In the genomic region with DNA sequence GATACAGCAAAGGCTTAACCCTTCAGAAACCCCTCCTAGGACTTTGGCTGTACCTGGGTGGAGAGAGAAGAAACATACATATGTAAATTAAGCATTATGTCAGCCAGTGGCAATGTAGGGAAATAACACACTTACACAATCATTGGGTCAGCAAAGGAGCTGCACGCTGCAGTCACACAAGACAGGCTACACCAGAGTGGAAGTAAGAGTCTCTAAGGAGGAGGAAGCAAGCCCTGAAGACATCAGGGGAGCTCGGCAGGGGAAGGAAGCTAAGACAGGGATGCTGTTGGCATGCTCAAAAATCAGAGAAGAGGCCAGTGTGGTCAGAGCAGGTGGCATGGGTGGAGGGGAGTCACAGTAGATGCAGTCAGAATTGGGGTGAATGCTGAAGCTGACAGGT, we compare ENCODE assay signal across 18 mouse cellular contexts. TPM values are rescaled to one million over a fixed set of nuclear protein-coding genes. Genes with fewer than 3 reads are reported as not detected.
DNase-seq lines count a peak whose midpoint lies in the region; ATAC-seq lines count a peak whose summit lies in the region.
"Had no signal": no experiment of that assay in that cellular context is flagged by ENCODE, and none has a peak within 500 bp of the region (broad histone marks: within the 10 kb centered on the region; RNA-seq: fewer than 3 reads in every experiment).

No protein-coding gene starts in this region.

- no peak overlapping the region for H3K27ac ChIP-seq in heart, embryonic 10.5 days
- H3K27ac ChIP-seq: embryonic facial prominence, embryonic 10.5 days; embryonic facial prominence, embryonic 12.5 days; forebrain, embryonic 13.5 days had no signal

- peaks cover 35% of the 10 kb centered on the region for H3K27me3 ChIP-seq in heart, embryonic 10.5 days (ENCODE audit: insufficient read depth, poor library complexity, severe bottlenecking)

- H3K4me1 ChIP-seq in heart, embryonic 10.5 days: no peaks in the 10 kb centered on the region
- H3K4me1 ChIP-seq: embryonic facial prominence, embryonic 10.5 days; embryonic facial prominence, embryonic 12.5 days; forebrain, embryonic 13.5 days had no signal

- H3K9me3 ChIP-seq in heart, embryonic 10.5 days: no peaks in the 10 kb centered on the region
- H3K9me3 ChIP-seq: embryonic facial prominence, embryonic 10.5 days; embryonic facial prominence, embryonic 12.5 days; forebrain, embryonic 13.5 days had no signal

- ATAC-seq in granulocyte monocyte progenitor cell, adult 5-6 weeks (replicated peaks; ENCODE audit: poor library complexity, severe bottlenecking): peak; percentile 88
- ATAC-seq in megakaryocyte progenitor cell, adult 5-6 weeks (replicated peaks; ENCODE audit: poor library complexity): peak; percentile 75
- ATAC-seq: forebrain, embryonic 16.5 days had no signal

- 65% methylated on average over 2 of the region's 2 CpGs for WGBS in heart, embryonic 10.5 days

- DNase-seq in heart, embryonic 10.5 days (ENCODE audit: low spot score): peak; percentile 46
- DNase-seq in heart, adult 9 months (ENCODE audit: low spot score in 2 of 2): no peak
- no peak for DNase-seq in adrenal gland, postnatal 4 days (ENCODE audit: low spot score in 2 of 2)
- no peak for DNase-seq in cerebellum, postnatal 10 days
- DNase-seq: adrenal gland, adult 2 months; adrenal gland, postnatal 10 days; adrenal gland, postnatal 25 days; cerebellum, adult 11-12 months; cerebellum, adult 2 months; cerebellum, adult 9-10 months; cerebellum, postnatal 14 days; cerebellum, postnatal 36 days had no signal

- H3K4me3 ChIP-seq in heart, embryonic 10.5 days: no peak overlapping the region
- H3K4me3 ChIP-seq: embryonic facial prominence, embryonic 10.5 days; embryonic facial prominence, embryonic 12.5 days; forebrain, embryonic 13.5 days had no signal

- no peaks in the 10 kb centered on the region for H3K36me3 ChIP-seq in heart, embryonic 10.5 days
- H3K36me3 ChIP-seq: embryonic facial prominence, embryonic 10.5 days; embryonic facial prominence, embryonic 12.5 days had no signal

RNA-seq across cellular contexts. Expression of a gene that starts 43.2 kb away (rescaled TPM):
- polyA plus RNA-seq in heart, embryonic 10.5 days (2016; fragmentation: Nextera tagmentation; extraction: Ambion mirVana): 20.3 and 33.1 TPM in 2 replicates
- 0.47 and 0.62 TPM in 2 replicates for total RNA-seq in granulocyte monocyte progenitor cell, adult 5-6 weeks (2014; fragmentation: Nextera tagmentation)
- total RNA-seq in granulocyte monocyte progenitor cell, adult 5-6 weeks (2017): 0.34 and 0.46 TPM in 2 replicates
- 1.0 and 1.2 TPM in 2 replicates for total RNA-seq in megakaryocyte progenitor cell, adult 5-6 weeks (2015)
- total RNA-seq in megakaryocyte progenitor cell, adult 5-6 weeks (2017): 0.98 and 1.00 TPM in 2 replicates
- total RNA-seq in adrenal gland, postnatal 4 days (2021): 100 to 1,000 TPM in 1 of 2 experiments, 10 to 100 TPM in 1; 92.4 to 101 TPM

Comparison
In these comparisons a context has a peak if more than half of its experiments do, and no peak if none do; other contexts are left out.
1. RNA of a gene that starts 43.2 kb away (total RNA-seq): 92.4 to 101 TPM in adrenal gland, postnatal 4 days; 0.98 to 1.2 TPM in megakaryocyte progenitor cell, adult 5-6 weeks and 0.34 to 0.62 TPM in granulocyte monocyte progenitor cell, adult 5-6 weeks; every median in the first group is over 10 times any median in the second.